Mouse (Mus musculus): ENCODE data around the gene Gdf11. TPM values are rescaled to one million over a fixed set of nuclear protein-coding genes. Genes with fewer than 3 reads are reported as not detected.

Gene Gdf11
- total and polyA plus RNA-seq, 3 experiments: 3.4 to 7.3 (median 4.5) TPM

DNA sequence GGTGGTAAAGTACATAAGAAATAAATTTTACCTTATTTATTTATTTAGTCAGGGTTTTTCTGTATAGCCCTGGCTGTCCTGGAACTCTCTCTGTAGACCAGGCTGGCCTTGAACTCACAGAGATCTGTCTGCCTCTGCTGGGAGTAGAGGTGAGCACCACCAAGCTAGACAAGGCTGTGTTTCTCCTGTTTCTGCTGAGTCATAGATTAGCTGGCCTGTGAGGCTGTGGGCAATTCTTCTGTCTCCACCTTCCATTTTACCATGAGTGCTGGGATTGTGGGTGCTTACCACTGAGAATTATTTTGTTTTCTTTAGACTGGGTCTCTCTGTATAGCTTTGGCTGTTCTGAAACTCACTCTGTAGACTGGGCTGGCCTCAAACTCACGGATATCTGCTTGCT, 9.9 kb upstream of the Gdf11 start:
- dilution Hi-C loops (cut with MboI; ENCODE audit: extremely low pct_ligation_motif_present, extremely low pct_unique_long_range_greater_than_20kb, low sequenced_read_pairs): no loop called here

GRCm38 (mm10) chr10:128900698-128901097, 9.2 kb upstream of the Gdf11 start, which contains the start of gene Cd63:
Gene Cd63 (plus strand): TSS chr10:128900989.
- Histone ChIP-seq H3K79me2 (replicated peaks; ENCODE audit: control insufficient read depth, extremely low read depth, insufficient read depth, poor library complexity, severe bottlenecking) (no peaks in the 10 kb centered on the region), H3K9me3 (replicated peaks; ENCODE audit: low read length) (no peaks in the 10 kb centered on the region), H3K27ac (ENCODE audit: insufficient read depth, low read depth) (no peak within 1 kb of the TSS), H3K9ac (ENCODE audit: insufficient read depth, low read depth) (no peak within 1 kb of the TSS), H3K4me2 (ENCODE audit: insufficient read depth, low read depth, poor library complexity, severe bottlenecking) (no peak within 1 kb of the TSS), H3K36me3 (replicated peaks in 1 of 2; ENCODE audit: control insufficient read depth in 1 of 2, insufficient read depth in 1 of 2, low read length in 1 of 2) (no peaks in the 10 kb centered on the region), H3K27me3 (replicated peaks) (peaks cover 11% of the 10 kb centered on the region), H3K4me1 (ENCODE audit: control insufficient read depth in 1 of 2, insufficient read depth in 2 of 2) (peaks cover 7 to 8% of the 10 kb centered on the region in 2 experiments; a peak in 3 of 4 replicates), H3K4me3 (replicated peaks in 1 of 3; ENCODE audit: low read depth in 2 of 3, low read length in 2 of 3, poor library complexity in 1 of 3) (no peak within 1 kb of the TSS)
- in situ Hi-C loops (cut with MboI; ENCODE audit: low pct_ligation_motif_present, low pct_unique_long_range_greater_than_20kb, low sequenced_read_pairs) (no loop called here), dilution Hi-C loops (cut with MboI; ENCODE audit: extremely low pct_ligation_motif_present, extremely low pct_unique_long_range_greater_than_20kb, low sequenced_read_pairs) (no loop called here)
- TF ChIP-seq NRF1 (IDR thresholded peaks at IDR 0.05; ENCODE audit: low read depth, low read length): no peak
- no peak for TF ChIP-seq ZKSCAN1 (IDR thresholded peaks at IDR 0.05; ENCODE audit: borderline replicate concordance, low read depth, low read length)
- TF ChIP-seq USF2 (conservative IDR thresholded peaks at IDR 0.05; ENCODE audit: low read depth, low read length): no peak
- TF ChIP-seq MAZ (IDR thresholded peaks at IDR 0.05; ENCODE audit: low read depth, low read length): no peak
- no peak for TF ChIP-seq TBP (conservative IDR thresholded peaks at IDR 0.05; ENCODE audit: low read depth, low read length)
- TF ChIP-seq NELFE (IDR thresholded peaks at IDR 0.05; ENCODE audit: low read depth, low read length): no peak
- no peak for TF ChIP-seq CHD1 (IDR thresholded peaks at IDR 0.05; ENCODE audit: low read depth, low read length)
- no peak for TF ChIP-seq MYC (IDR thresholded peaks at IDR 0.05; ENCODE audit: low read depth, low read length)
- TF ChIP-seq ZMIZ1 (IDR thresholded peaks at IDR 0.05; ENCODE audit: low read depth, low read length): no peak
- no peak for TF ChIP-seq CHD2 (IDR thresholded peaks at IDR 0.05; ENCODE audit: low read length)
- no peak for TF ChIP-seq KAT2A (IDR thresholded peaks at IDR 0.05; ENCODE audit: insufficient replicate concordance, low read length)
- no peak for TF ChIP-seq UBTF (IDR thresholded peaks at IDR 0.05; ENCODE audit: low read depth, low read length)
- no peak for TF ChIP-seq ZNF384 (IDR thresholded peaks at IDR 0.05; ENCODE audit: low read depth, low read length)
- no peak for TF ChIP-seq EP300 (IDR thresholded peaks at IDR 0.05; ENCODE audit: low read length)
- no peak for TF ChIP-seq HCFC1 (IDR thresholded peaks at IDR 0.05; ENCODE audit: low read depth, low read length)
- TF ChIP-seq MAFK (IDR thresholded peaks at IDR 0.05; ENCODE audit: insufficient replicate concordance, low read length): no peak
- no peak for TF ChIP-seq MEF2A (IDR thresholded peaks at IDR 0.05; ENCODE audit: borderline replicate concordance, low read depth, low read length)
- no peak for TF ChIP-seq USF1 (IDR thresholded peaks at IDR 0.05; ENCODE audit: low read depth, low read length)
- no peak for TF ChIP-seq PAX5 (IDR thresholded peaks at IDR 0.05; ENCODE audit: low read length)
- no peak for TF ChIP-seq SIN3A (IDR thresholded peaks at IDR 0.05; ENCODE audit: low read length)
- no peak for DNase-seq (ENCODE audit: extremely low read depth)

More for the DNA sequence above, 9.9 kb upstream of the Gdf11 start:
- H3K9ac ChIP-seq (ENCODE audit: insufficient read depth, low read depth): no peak overlapping the region
- peaks cover 5% of the 10 kb centered on the region for H3K27me3 ChIP-seq (replicated peaks)
- no peaks in the 10 kb centered on the region for H3K79me2 ChIP-seq (replicated peaks; ENCODE audit: control insufficient read depth, extremely low read depth, insufficient read depth, poor library complexity, severe bottlenecking)
- H3K27ac ChIP-seq (ENCODE audit: insufficient read depth, low read depth): no peak overlapping the region
- H3K4me2 ChIP-seq (ENCODE audit: insufficient read depth, low read depth, poor library complexity, severe bottlenecking): no peak overlapping the region
- no peaks in the 10 kb centered on the region for H3K9me3 ChIP-seq (replicated peaks; ENCODE audit: low read length)
- H3K4me3 ChIP-seq (replicated peaks in 1 of 3; ENCODE audit: low read depth in 2 of 3, low read length in 2 of 3, poor library complexity in 1 of 3): no peak overlapping the region
- no peak for TF ChIP-seq GABPA (IDR thresholded peaks at IDR 0.05; ENCODE audit: insufficient replicate concordance, low read depth, low read length)
- no peak for TF ChIP-seq MAZ (IDR thresholded peaks at IDR 0.05; ENCODE audit: low read depth, low read length)
- TF ChIP-seq ETS1 (conservative IDR thresholded peaks at IDR 0.05; ENCODE audit: low read depth, low read length): no peak
- no peak for TF ChIP-seq CTCF (conservative IDR thresholded peaks at IDR 0.05 in 1 of 2, IDR thresholded peaks at IDR 0.05 in 1 of 2; ENCODE audit: low read depth in 2 of 2, low read length in 2 of 2)
- no peak for TF ChIP-seq NELFE (IDR thresholded peaks at IDR 0.05; ENCODE audit: low read depth, low read length)
- no peak for TF ChIP-seq RAD21 (IDR thresholded peaks at IDR 0.05; ENCODE audit: low read depth, low read length)
- no peak for TF ChIP-seq ZMIZ1 (IDR thresholded peaks at IDR 0.05; ENCODE audit: low read depth, low read length)
- no peak for TF ChIP-seq BHLHE40 (IDR thresholded peaks at IDR 0.05; ENCODE audit: low read depth, low read length)
- TF ChIP-seq MXI1 (IDR thresholded peaks at IDR 0.05; ENCODE audit: low read depth, low read length): no peak
- TF ChIP-seq TBP (conservative IDR thresholded peaks at IDR 0.05; ENCODE audit: low read depth, low read length): no peak
- no peak for TF ChIP-seq SIN3A (IDR thresholded peaks at IDR 0.05; ENCODE audit: low read length)
- TF ChIP-seq MYC (IDR thresholded peaks at IDR 0.05; ENCODE audit: low read depth, low read length): no peak
- DNase-seq (ENCODE audit: extremely low read depth): no peak
- H3K4me1 ChIP-seq (ENCODE audit: control insufficient read depth in 1 of 2, insufficient read depth in 2 of 2): peaks cover 5 to 8% of the 10 kb centered on the region in 2 experiments
- H3K36me3 ChIP-seq (replicated peaks in 1 of 2; ENCODE audit: control insufficient read depth in 1 of 2, insufficient read depth in 1 of 2, low read length in 1 of 2): no peaks in the 10 kb centered on the region
- in situ Hi-C loops (cut with MboI; ENCODE audit: low pct_ligation_motif_present, low pct_unique_long_range_greater_than_20kb, low sequenced_read_pairs): no loop called here

Data from CH12.LX (cell line).